Mouse (Mus musculus): ENCODE data around the gene Gap43. TPM values are rescaled to one million over a fixed set of nuclear protein-coding genes. Genes with fewer than 3 reads are reported as not detected.

The Gap43 gene
- polyA plus RNA-seq, 1 experiment from 2014 or later, result 67.5 TPM

GRCm38 (mm10) chr16:42284005-42284404, 56.4 kb downstream of the Gap43 start:
- WGBS, result 57% methylated on average over 3 of the region's 3 CpGs
- no peaks in the 10 kb centered on the region for H3K9me3 ChIP-seq
- ATAC-seq, result no peak

DNA sequence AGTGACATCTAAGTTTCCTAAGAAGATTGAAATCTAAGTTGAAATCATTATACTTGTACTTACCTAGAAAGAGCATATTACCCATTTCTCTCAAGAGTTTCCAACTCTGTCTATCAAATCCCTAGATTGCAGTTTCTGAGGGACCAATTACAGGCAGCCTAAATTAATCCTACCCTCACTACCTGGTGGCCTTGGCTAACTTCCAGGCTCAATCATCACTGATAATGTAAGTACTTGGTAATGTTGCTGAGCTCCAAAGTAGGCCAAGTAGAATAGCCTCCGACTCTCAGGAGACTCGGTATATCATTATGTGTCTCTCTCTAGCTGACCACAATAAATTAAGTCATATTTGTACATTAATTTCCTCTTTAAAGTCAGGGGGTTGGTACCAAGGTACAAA, 62.7 kb downstream of the Gap43 start:
- Histone ChIP-seq H3K27me3 (replicated peaks) (no peaks in the 10 kb centered on the region), H3K4me3 (replicated peaks) (no peak overlapping the region), H3K27ac (no peak overlapping the region), H3K9ac (no peak overlapping the region), H3K4me2 (replicated peaks) (no peak overlapping the region), H3K4me1 (replicated peaks) (no peaks in the 10 kb centered on the region), H3K36me3 (no peaks in the 10 kb centered on the region), H3K9me3 (no peaks in the 10 kb centered on the region)
- no peak for ATAC-seq
- WGBS, result 88% methylated on average over 2 of the region's 2 CpGs

More at GRCm38 (mm10) chr16:42284005-42284404, 56.4 kb downstream of the Gap43 start:
- H3K4me3 ChIP-seq (replicated peaks), result no peak overlapping the region
- H3K4me1 ChIP-seq (replicated peaks), result no peaks in the 10 kb centered on the region
- H3K36me3 ChIP-seq, result no peaks in the 10 kb centered on the region
- no peaks in the 10 kb centered on the region for H3K27me3 ChIP-seq (replicated peaks)
- H3K27ac ChIP-seq, result no peak overlapping the region
- no peak overlapping the region for H3K9ac ChIP-seq
- no peak overlapping the region for H3K4me2 ChIP-seq (replicated peaks)

DNA sequence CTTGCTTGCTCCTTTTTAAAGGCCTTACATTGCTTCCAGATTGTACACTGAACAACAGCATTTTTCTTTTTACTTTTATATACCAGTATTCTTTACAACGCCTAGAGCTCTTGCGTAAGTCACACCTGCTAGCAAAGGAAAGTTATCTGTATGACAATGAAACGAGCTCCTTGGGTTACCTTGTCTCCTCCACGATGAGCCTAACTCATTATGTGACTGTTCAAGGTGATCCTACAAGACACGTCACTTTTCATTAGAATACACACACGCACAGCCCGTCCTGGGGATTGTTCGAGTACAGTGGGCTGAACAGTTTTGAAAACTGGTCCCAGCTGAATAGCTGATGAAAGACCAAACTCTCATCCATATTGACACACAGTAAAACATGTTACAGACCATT, 63.2 kb downstream of the Gap43 start:
- Histone ChIP-seq H3K27me3 (replicated peaks) (no peaks in the 10 kb centered on the region), H3K36me3 (no peaks in the 10 kb centered on the region), H3K4me1 (replicated peaks) (no peaks in the 10 kb centered on the region), H3K27ac (no peak overlapping the region), H3K9me3 (no peaks in the 10 kb centered on the region), H3K9ac (no peak overlapping the region), H3K4me2 (replicated peaks) (no peak overlapping the region), H3K4me3 (replicated peaks) (no peak overlapping the region)
- peak; percentile 55 for ATAC-seq
- WGBS, result 79% methylated on average over 8 of the region's 8 CpGs

DNA sequence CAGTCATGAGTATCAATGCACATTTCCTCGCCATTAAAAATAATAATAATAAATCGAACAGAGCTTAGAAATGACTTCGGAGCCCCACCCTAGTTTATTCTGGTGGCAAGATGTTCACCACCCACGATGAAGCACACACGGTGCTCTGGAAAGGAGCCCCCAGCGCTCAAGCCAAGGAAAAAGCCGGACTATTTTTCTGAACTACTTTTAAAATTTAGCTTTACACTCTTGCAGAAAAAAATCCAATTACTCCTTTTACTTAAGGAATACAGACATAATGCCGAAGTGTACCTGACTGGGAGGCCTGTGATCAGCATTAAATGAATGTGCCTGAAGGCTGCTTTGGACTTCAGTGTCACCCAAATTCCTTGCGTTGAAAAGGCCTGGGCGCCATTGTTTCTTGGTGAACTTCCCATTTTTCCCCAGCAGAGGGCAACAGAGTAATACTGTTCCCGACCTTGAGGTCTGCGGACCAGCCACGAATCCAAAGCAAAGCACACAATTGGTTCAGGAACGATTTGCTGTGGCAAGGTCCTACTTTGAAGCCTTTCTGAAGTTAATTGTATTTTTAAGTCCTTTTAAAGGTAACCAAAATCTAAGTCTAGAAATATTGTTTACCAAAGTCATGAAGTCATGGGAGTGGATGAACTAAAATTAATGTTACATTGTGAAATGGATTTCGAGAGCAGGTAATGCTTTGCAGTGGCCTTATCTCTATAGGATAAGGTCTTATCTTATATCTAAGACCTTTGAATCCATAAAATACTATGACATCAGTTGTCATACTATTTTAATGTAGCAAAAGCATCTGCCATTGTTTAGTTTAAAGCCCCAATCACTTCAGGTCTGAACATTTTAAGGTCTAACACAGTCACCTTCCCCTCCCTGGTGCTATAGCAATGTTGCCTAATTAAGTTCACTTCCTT, 64.0 kb downstream of the Gap43 start:
- Histone ChIP-seq H3K4me1 (replicated peaks) (no peaks in the 10 kb centered on the region), H3K4me3 (replicated peaks) (no peak overlapping the region), H3K36me3 (no peaks in the 10 kb centered on the region), H3K27me3 (replicated peaks) (no peaks in the 10 kb centered on the region), H3K9me3 (no peaks in the 10 kb centered on the region), H3K27ac (no peak overlapping the region), H3K4me2 (replicated peaks) (no peak overlapping the region), H3K9ac (no peak overlapping the region)
- peak; percentile 89 for ATAC-seq
- 33% methylated on average over 15 of the region's 15 CpGs for WGBS

DNA sequence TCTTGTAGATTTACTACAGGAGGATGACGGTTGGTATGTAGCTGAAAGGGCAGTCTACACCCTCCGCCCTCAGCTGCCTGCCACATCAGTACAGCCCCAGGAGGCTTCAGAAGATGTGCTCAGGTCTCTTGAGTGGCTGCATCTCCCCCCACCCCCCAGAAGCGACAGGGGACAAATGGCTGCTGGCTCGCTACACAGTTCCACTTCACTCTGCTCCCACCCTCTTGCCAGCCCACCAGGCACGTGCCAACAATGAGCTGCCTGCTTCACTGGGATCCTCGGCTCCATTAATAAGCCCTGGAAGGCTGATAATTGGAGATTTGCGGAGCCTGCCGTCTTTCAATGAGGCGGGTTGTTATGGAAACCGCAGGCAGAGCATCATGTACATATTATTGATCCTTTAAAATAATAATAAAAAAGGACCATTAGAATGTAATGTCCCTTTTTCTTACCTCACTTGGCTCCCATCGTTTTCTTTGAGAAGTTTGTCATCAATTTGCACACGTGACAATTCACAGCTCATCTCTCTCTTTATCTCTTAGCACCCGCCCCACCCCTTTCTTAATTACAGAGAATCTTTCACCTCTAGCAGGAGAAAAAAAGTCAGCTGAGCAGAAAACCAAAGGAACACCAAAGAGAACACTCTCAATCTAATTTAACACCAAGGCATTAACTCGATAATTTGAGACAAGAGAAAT, 64.8 kb downstream of the Gap43 start:
- H3K27me3 ChIP-seq (replicated peaks), result no peaks in the 10 kb centered on the region
- no peak overlapping the region for H3K27ac ChIP-seq
- no peak overlapping the region for H3K9ac ChIP-seq
- peak; percentile 14; the same call in 1 of the 2 replicates for ATAC-seq
- H3K4me2 ChIP-seq (replicated peaks), result no peak overlapping the region
- no peaks in the 10 kb centered on the region for H3K36me3 ChIP-seq
- H3K9me3 ChIP-seq, result no peaks in the 10 kb centered on the region
- H3K4me1 ChIP-seq (replicated peaks), result no peaks in the 10 kb centered on the region
- 49% methylated on average over 14 of the region's 14 CpGs for WGBS
- no peak overlapping the region for H3K4me3 ChIP-seq (replicated peaks)

DNA sequence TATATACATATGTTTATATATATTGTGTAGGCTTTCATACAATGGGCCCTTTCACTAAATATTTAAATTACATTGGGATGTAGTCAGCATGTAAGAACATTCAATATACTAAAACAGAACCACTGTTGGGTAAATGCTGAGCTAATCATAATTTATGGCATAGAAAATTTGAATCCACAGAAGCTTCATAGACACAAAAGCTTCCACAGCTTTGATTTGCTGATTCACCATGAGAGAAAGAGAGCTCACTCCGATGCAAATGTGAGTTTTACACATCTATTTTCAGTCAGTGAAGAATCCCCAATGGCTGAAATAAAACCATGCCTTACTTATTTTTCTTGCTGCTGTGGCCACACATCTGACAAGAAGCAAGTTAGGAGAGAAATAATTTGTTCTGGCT, 69.2 kb downstream of the Gap43 start:
- no peak overlapping the region for H3K4me2 ChIP-seq (replicated peaks)
- H3K36me3 ChIP-seq, result no peaks in the 10 kb centered on the region
- no peaks in the 10 kb centered on the region for H3K27me3 ChIP-seq (replicated peaks)
- H3K9me3 ChIP-seq, result no peaks in the 10 kb centered on the region
- no peak for ATAC-seq
- H3K4me3 ChIP-seq (replicated peaks), result no peak overlapping the region
- 76% methylated on average over 1 of the region's 1 CpGs for WGBS
- H3K4me1 ChIP-seq (replicated peaks), result no peaks in the 10 kb centered on the region
- no peak overlapping the region for H3K27ac ChIP-seq
- no peak overlapping the region for H3K9ac ChIP-seq

DNA sequence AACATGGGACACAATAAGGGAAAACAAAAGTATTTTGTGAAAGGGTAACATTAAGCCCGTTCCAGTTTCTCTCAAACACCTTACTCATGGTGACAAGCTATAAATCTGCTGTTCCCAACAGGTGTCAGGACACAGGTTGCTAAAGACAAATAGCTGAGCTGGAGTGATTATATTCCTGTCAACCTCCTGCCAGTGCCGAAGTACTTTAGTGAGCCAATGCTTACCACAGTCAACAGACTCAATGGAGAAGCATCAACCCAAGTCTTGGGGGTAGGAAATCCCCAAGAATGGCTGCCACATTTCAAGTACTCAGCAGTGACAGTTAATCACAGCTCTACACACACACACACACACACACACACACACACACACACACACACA, 70.9 kb downstream of the Gap43 start:
- Histone ChIP-seq H3K4me2 (replicated peaks) (no peak overlapping the region), H3K4me3 (replicated peaks) (no peak overlapping the region), H3K27me3 (replicated peaks) (no peaks in the 10 kb centered on the region), H3K9me3 (no peaks in the 10 kb centered on the region), H3K4me1 (replicated peaks) (no peaks in the 10 kb centered on the region), H3K36me3 (no peaks in the 10 kb centered on the region), H3K9ac (no peak overlapping the region), H3K27ac (no peak overlapping the region)
- no peak for ATAC-seq
- 39% methylated on average over 2 of the region's 2 CpGs for WGBS

GRCm38 (mm10) chr16:42268843-42269586, 71.4 kb downstream of the Gap43 start:
- ATAC-seq, result no peak
- no peak overlapping the region for H3K9ac ChIP-seq
- WGBS, result 37% methylated on average over 2 of the region's 2 CpGs

DNA sequence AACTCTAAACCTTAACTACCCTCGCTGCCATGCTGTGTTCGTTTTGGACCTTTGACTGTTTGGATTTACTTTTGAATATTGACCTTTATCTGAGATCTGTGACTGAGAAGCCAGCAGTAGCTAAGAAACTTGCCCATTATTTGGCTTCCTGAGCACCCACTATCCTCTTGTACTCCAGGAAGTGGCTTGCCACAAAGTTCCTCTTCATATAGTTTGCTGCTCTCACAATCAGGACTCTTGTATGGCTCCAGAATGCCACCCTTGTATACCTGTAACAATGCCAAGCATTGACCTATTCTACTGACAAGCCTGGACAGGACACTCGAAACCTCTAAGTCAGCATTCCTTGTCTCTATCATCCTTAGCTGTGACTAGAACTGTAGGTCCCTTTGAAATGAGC, 75.3 kb downstream of the Gap43 start:
- no peak for ATAC-seq
- Histone ChIP-seq H3K27me3 (replicated peaks) (no peaks in the 10 kb centered on the region), H3K4me1 (replicated peaks) (no peaks in the 10 kb centered on the region), H3K9ac (no peak overlapping the region), H3K4me3 (replicated peaks) (no peak overlapping the region), H3K36me3 (no peaks in the 10 kb centered on the region), H3K27ac (no peak overlapping the region), H3K4me2 (replicated peaks) (no peak overlapping the region), H3K9me3 (no peaks in the 10 kb centered on the region)
- WGBS, result 70% methylated on average over 3 of the region's 3 CpGs

More at GRCm38 (mm10) chr16:42268843-42269586, 71.4 kb downstream of the Gap43 start:
- H3K36me3 ChIP-seq, result no peaks in the 10 kb centered on the region
- no peaks in the 10 kb centered on the region for H3K9me3 ChIP-seq
- H3K27ac ChIP-seq, result no peak overlapping the region
- H3K27me3 ChIP-seq (replicated peaks), result no peaks in the 10 kb centered on the region
- H3K4me3 ChIP-seq (replicated peaks), result no peak overlapping the region
- H3K4me2 ChIP-seq (replicated peaks), result no peak overlapping the region
- no peaks in the 10 kb centered on the region for H3K4me1 ChIP-seq (replicated peaks)

DNA sequence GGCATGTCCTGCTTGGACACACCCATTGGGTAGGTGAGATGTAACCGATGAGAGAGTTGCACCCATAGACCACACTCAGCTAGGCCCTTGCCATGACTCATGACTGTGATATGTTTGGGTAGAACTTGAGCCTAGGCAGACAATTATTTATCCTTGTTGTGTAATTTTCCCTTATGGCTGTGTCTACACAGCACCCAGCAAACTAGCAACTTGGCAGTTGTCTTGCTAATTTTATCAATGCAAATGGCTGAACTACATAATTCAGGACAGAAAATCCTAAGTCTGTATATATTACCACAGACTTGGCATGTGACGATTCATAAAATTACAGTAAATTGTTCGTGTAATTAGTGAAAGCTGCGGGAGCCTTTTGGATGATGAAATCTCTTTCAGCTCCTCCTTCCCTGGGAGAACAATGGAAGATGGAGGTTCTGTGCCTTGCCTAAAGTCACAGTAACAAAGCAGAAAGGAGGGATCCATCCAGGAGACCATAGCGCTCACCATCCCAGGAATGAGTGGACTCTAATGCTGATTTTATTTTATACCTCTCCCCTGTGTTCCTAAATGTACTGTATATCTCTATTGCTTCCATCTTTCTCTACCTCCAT, 77.4 kb downstream of the Gap43 start:
- WGBS, result 95% methylated on average over 5 of the region's 5 CpGs
- Histone ChIP-seq H3K4me1 (replicated peaks) (no peaks in the 10 kb centered on the region), H3K36me3 (no peaks in the 10 kb centered on the region), H3K4me3 (replicated peaks) (no peak overlapping the region), H3K27ac (no peak overlapping the region), H3K9me3 (no peaks in the 10 kb centered on the region), H3K27me3 (replicated peaks) (no peaks in the 10 kb centered on the region), H3K4me2 (replicated peaks) (no peak overlapping the region), H3K9ac (no peak overlapping the region)
- no peak for ATAC-seq

GRCm38 (mm10) chr16:42255693-42256092, 84.8 kb downstream of the Gap43 start:
- no peaks in the 10 kb centered on the region for H3K36me3 ChIP-seq
- no peak for ATAC-seq
- H3K27ac ChIP-seq, result no peak overlapping the region
- H3K9ac ChIP-seq, result no peak overlapping the region
- no peaks in the 10 kb centered on the region for H3K27me3 ChIP-seq (replicated peaks)
- no peak overlapping the region for H3K4me3 ChIP-seq (replicated peaks)
- H3K4me1 ChIP-seq (replicated peaks), result no peaks in the 10 kb centered on the region
- H3K4me2 ChIP-seq (replicated peaks), result no peak overlapping the region
- H3K9me3 ChIP-seq, result no peaks in the 10 kb centered on the region
- 82% methylated on average over 11 of the region's 11 CpGs for WGBS

DNA sequence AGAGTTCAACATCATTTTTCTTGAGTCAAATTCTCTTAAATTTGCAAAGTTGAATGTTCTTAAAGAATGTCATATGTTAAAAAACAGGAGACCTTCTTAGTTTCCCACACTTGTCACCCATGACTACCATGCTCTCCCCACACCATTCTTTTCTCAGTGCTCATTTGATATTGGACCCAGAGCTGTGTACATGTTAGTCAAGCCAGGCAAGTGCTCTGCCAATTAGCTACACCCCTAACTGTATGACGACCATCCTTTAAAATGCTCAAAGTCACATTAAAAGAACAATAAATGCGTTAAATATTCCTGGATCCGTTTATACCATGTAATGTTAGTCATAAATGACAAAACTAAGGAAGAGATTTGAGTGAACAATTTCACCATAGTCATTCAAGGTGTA, 85.2 kb downstream of the Gap43 start:
- no peak overlapping the region for H3K27ac ChIP-seq
- H3K4me2 ChIP-seq (replicated peaks), result no peak overlapping the region
- no peak overlapping the region for H3K4me3 ChIP-seq (replicated peaks)
- 86% methylated on average over 3 of the region's 3 CpGs for WGBS
- H3K4me1 ChIP-seq (replicated peaks), result no peaks in the 10 kb centered on the region
- no peaks in the 10 kb centered on the region for H3K9me3 ChIP-seq
- H3K27me3 ChIP-seq (replicated peaks), result no peaks in the 10 kb centered on the region
- ATAC-seq, result no peak
- no peak overlapping the region for H3K9ac ChIP-seq
- no peaks in the 10 kb centered on the region for H3K36me3 ChIP-seq
